Mouse (Mus musculus) CH12.LX (cell line): Measurements from ENCODE around the gene Nell1. TPM values are rescaled to one million over a fixed set of nuclear protein-coding genes. Genes with fewer than 3 reads are reported as not detected.

Experiments
- DNase-seq: peaks from one replicate; pipeline ENCODE4 v3.0.0-alpha.2; 2013; ENCODE audit errors: extremely low read depth
- H3K27ac ChIP-seq: 2 replicates; pipeline ENCODE4 v1.5.1; 2012; ENCODE audit warnings: low read depth, mild to moderate bottlenecking, control low read depth, moderate library complexity; ENCODE audit not compliant: insufficient read depth
- H3K27me3 ChIP-seq: replicated peaks from 2 replicates; pipeline ENCODE3; 2012; ENCODE audit warnings: inconsistent platforms
- H3K36me3 ChIP-seq, 2 experiments: replicated peaks in 1 of 2; 2 replicates each; pipeline versions ENCODE3 to v1.6.1; 2012; ENCODE audit warnings: inconsistent platforms in 1 of 2, low read length in 1 of 2, mild to moderate bottlenecking in 1 of 2, mixed read lengths in 1 of 2, moderate library complexity in 1 of 2; ENCODE audit not compliant: control insufficient read depth in 1 of 2, insufficient read depth in 1 of 2
- H3K4me1 ChIP-seq, 2 experiments: 2 replicates each; pipeline ENCODE4 v1.6.1; 2012; ENCODE audit warnings: inconsistent platforms in 1 of 2, moderate library complexity in 1 of 2; ENCODE audit not compliant: insufficient read depth in 2 of 2, control insufficient read depth in 1 of 2
- H3K4me2 ChIP-seq: 2 replicates; pipeline ENCODE4 v1.6.1; 2012; ENCODE audit warnings: low read depth, mild to moderate bottlenecking, control low read depth; ENCODE audit not compliant: poor library complexity, insufficient read depth, severe bottlenecking
- H3K4me3 ChIP-seq, 3 experiments: fragments of 150-350 bp in 1 of 3; sonication (generic) in 1 of 3; replicated peaks in 1 of 3; 2 replicates each; pipeline versions ENCODE3 to v1.5.1; 2011 to 2012; ENCODE audit warnings: low read depth in 2 of 3, low read length in 2 of 3, mild to moderate bottlenecking in 2 of 3, moderate library complexity in 2 of 3, control low read depth in 1 of 3, improper control_type of control experiment in 1 of 3, inconsistent platforms in 1 of 3, mixed read lengths in 1 of 3; ENCODE audit not compliant: poor library complexity in 1 of 3
- H3K79me2 ChIP-seq: replicated peaks from 2 replicates; pipeline ENCODE4 v1.6.1; 2012; ENCODE audit warnings: mild to moderate bottlenecking, moderate library complexity; ENCODE audit not compliant: control insufficient read depth, poor library complexity, insufficient read depth, severe bottlenecking; ENCODE audit errors: extremely low read depth
- H3K9ac ChIP-seq: 2 replicates; pipeline ENCODE4 v1.6.1; 2012; ENCODE audit warnings: low read depth, mild to moderate bottlenecking, control low read depth, moderate library complexity; ENCODE audit not compliant: insufficient read depth
- H3K9me3 ChIP-seq: replicated peaks from 2 replicates; pipeline ENCODE3; 2012; ENCODE audit warnings: low read length, inconsistent platforms, mixed read lengths
- CHD1 ChIP-seq: IDR thresholded peaks from 2 replicates; pipeline ENCODE4 v1.6.1; 2012; ENCODE audit warnings: low read depth, low read length, improper control_type of control experiment, inconsistent platforms
- CTCF ChIP-seq, 2 experiments: IDR thresholded peaks in 1 of 2; conservative IDR thresholded peaks in 1 of 2; 2 replicates each; pipeline ENCODE4 v1.5.1; 2011 to 2012; ENCODE audit warnings: low read depth in 2 of 2, low read length in 2 of 2, improper control_type of control experiment in 1 of 2, inconsistent platforms in 1 of 2, mild to moderate bottlenecking in 1 of 2, moderate library complexity in 1 of 2
- ELF1 ChIP-seq: IDR thresholded peaks from 2 replicates; pipeline ENCODE4 v1.6.1; 2014; ENCODE audit warnings: low read depth, mild to moderate bottlenecking, inconsistent platforms, low read length, improper control_type of control experiment
- EP300 ChIP-seq: IDR thresholded peaks from 2 replicates; pipeline ENCODE4 v1.6.1; 2011; ENCODE audit warnings: low read length, improper control_type of control experiment
- ETS1 ChIP-seq: conservative IDR thresholded peaks from 2 replicates; pipeline ENCODE4 v1.6.1; 2012; ENCODE audit warnings: low read depth, mild to moderate bottlenecking, inconsistent platforms, low read length, improper control_type of control experiment, moderate library complexity
- IRF4 ChIP-seq: IDR thresholded peaks from 2 replicates; pipeline ENCODE4 v1.6.1; 2014; ENCODE audit warnings: low read depth, mild to moderate bottlenecking, inconsistent platforms, low read length, improper control_type of control experiment
- JUN ChIP-seq: IDR thresholded peaks from 2 replicates; pipeline ENCODE4 v1.6.1; 2011; ENCODE audit warnings: low read depth, mild to moderate bottlenecking, low read length, improper control_type of control experiment, moderate library complexity; ENCODE audit not compliant: insufficient read depth
- KAT2A ChIP-seq: IDR thresholded peaks from 2 replicates; pipeline ENCODE4 v1.6.1; 2012; ENCODE audit warnings: low read length, improper control_type of control experiment, inconsistent platforms; ENCODE audit not compliant: insufficient replicate concordance
- MAFK ChIP-seq: IDR thresholded peaks from 2 replicates; pipeline ENCODE4 v1.6.1; 2011; ENCODE audit warnings: low read length, improper control_type of control experiment; ENCODE audit not compliant: insufficient replicate concordance
- MAX ChIP-seq: IDR thresholded peaks from 2 replicates; pipeline ENCODE4 v1.6.1; 2011; ENCODE audit warnings: low read length, improper control_type of control experiment
- MAZ ChIP-seq: IDR thresholded peaks from 2 replicates; pipeline ENCODE4 v1.6.1; 2012; ENCODE audit warnings: low read depth, mild to moderate bottlenecking, inconsistent platforms, low read length, improper control_type of control experiment, moderate library complexity
- MEF2A ChIP-seq: IDR thresholded peaks from 2 replicates; pipeline ENCODE4 v1.6.1; 2014; ENCODE audit warnings: low read depth, mild to moderate bottlenecking, inconsistent platforms, low read length, improper control_type of control experiment, borderline replicate concordance
- MXI1 ChIP-seq: IDR thresholded peaks from 2 replicates; pipeline ENCODE4 v1.6.1; 2011; ENCODE audit warnings: mild to moderate bottlenecking, low read depth, low read length, improper control_type of control experiment
- MYC ChIP-seq: IDR thresholded peaks from 2 replicates; pipeline ENCODE4 v1.6.1; 2011; ENCODE audit warnings: low read depth, mild to moderate bottlenecking, improper control_type of control experiment, low read length
- NELFE ChIP-seq: IDR thresholded peaks from 2 replicates; pipeline ENCODE4 v1.6.1; 2011; ENCODE audit warnings: low read depth, low read length, improper control_type of control experiment
- NRF1 ChIP-seq: IDR thresholded peaks from 2 replicates; pipeline ENCODE4 v1.6.1; 2014; ENCODE audit warnings: low read depth, mild to moderate bottlenecking, inconsistent platforms, low read length, improper control_type of control experiment, moderate library complexity
- PAX5 ChIP-seq: IDR thresholded peaks from 2 replicates; pipeline ENCODE4 v1.6.1; 2012; ENCODE audit warnings: low read length, inconsistent platforms, mixed read lengths
- POLR2A ChIP-seq: IDR thresholded peaks from 2 replicates; pipeline ENCODE4 v1.6.1; 2011; ENCODE audit warnings: low read depth, mild to moderate bottlenecking, improper control_type of control experiment, low read length
- POLR2AphosphoS2 ChIP-seq: IDR thresholded peaks from 2 replicates; pipeline ENCODE4 v1.6.1; 2011; ENCODE audit warnings: low read depth, low read length, improper control_type of control experiment
- RCOR1 ChIP-seq: conservative IDR thresholded peaks from 2 replicates; pipeline ENCODE4 v1.6.1; 2012; ENCODE audit warnings: low read depth, mild to moderate bottlenecking, inconsistent platforms, low read length, improper control_type of control experiment
- TBP ChIP-seq: conservative IDR thresholded peaks from 2 replicates; pipeline ENCODE4 v1.6.1; 2011; ENCODE audit warnings: low read depth, low read length, improper control_type of control experiment
- UBTF ChIP-seq: IDR thresholded peaks from 2 replicates; pipeline ENCODE4 v1.6.1; 2012; ENCODE audit warnings: low read depth, mild to moderate bottlenecking, inconsistent platforms, low read length, improper control_type of control experiment, moderate library complexity
- USF1 ChIP-seq: IDR thresholded peaks from 2 replicates; pipeline ENCODE4 v1.6.1; 2014; ENCODE audit warnings: low read depth, mild to moderate bottlenecking, inconsistent platforms, low read length, improper control_type of control experiment
- ZMIZ1 ChIP-seq: IDR thresholded peaks from 2 replicates; pipeline ENCODE4 v1.6.1; 2012; ENCODE audit warnings: low read depth, mild to moderate bottlenecking, inconsistent platforms, low read length, improper control_type of control experiment
- ZNF384 ChIP-seq: IDR thresholded peaks from 2 replicates; pipeline ENCODE4 v1.6.1; 2012; ENCODE audit warnings: low read depth, low read length, improper control_type of control experiment, inconsistent platforms
- dilution Hi-C: fragments of 300-500 bp; cut with MboI; formaldehyde crosslinking; loops from 2 replicates; pipeline ENCODE4 v1.14.3; 2020; ENCODE audit warnings: low sequenced_read_pairs; ENCODE audit not compliant: extremely low pct_unique_long_range_greater_than_20kb, extremely low pct_ligation_motif_present
- in situ Hi-C: fragments of 300-500 bp; cut with MboI; formaldehyde crosslinking; loops from 3 replicates; pipeline ENCODE4 v1.14.3; 2019; ENCODE audit warnings: low sequenced_read_pairs, low pct_ligation_motif_present, low pct_unique_long_range_greater_than_20kb, mixed read lengths
- polyA plus RNA-seq: library from polyadenylated mRNA; unstranded; fragments of >175 nt; gene quantifications from 2 replicates; pipeline ENCODE4 v1.2.1, GENCODE M21; 2012; ENCODE audit warnings: low read depth; ENCODE audit not compliant: insufficient read length
- total RNA-seq, 2 experiments: library from RNA; depleted of rRNA; stranded (reverse); fragments of 300-350 nt in 1 of 2; fragments of >200 nt in 1 of 2; gene quantifications; 2 replicates each; pipeline ENCODE4 v1.2.3; 2012 to 2014

The Nell1 gene
- total and polyA plus RNA-seq, 3 experiments, result not detected

DNA sequence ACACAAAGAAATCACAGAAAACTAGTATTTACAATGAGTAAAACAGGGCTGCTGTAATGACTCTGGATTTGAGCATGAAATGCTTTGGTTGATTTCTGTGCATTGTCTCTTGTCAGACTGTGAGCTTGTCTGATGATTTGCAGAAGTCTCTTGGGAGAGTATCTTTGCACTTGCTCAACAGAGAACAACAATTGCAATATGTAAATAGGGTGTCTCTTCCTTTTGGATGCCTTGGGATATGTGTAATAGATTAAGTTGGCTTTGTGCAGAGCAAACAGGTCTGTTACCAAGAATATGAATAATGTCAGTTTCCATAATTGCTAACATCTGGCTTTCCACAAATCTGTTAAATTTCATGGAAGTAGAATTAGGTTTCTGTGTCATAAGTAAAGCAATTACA, 868.0 kb downstream of the Nell1 start:
- H3K4me2 ChIP-seq, result no peak overlapping the region
- H3K9me3 ChIP-seq, result peaks cover 22% of the 10 kb centered on the region
- in situ Hi-C loops (no loop called here), dilution Hi-C loops (no loop called here)
- H3K36me3 ChIP-seq, result no peaks in the 10 kb centered on the region
- no peaks in the 10 kb centered on the region for H3K27me3 ChIP-seq
- no peaks in the 10 kb centered on the region for H3K79me2 ChIP-seq
- H3K27ac ChIP-seq, result no peak overlapping the region
- H3K4me1 ChIP-seq, result no peaks in the 10 kb centered on the region
- TF ChIP-seq MAX (no peak), EP300 (no peak), NELFE (no peak), PAX5 (no peak), ELF1 (no peak), POLR2A (no peak), ZMIZ1 (no peak), MAFK (no peak), IRF4 (no peak), CHD1 (no peak), USF1 (no peak)
- no peak overlapping the region for H3K9ac ChIP-seq
- DNase-seq, result no peak
- no peak overlapping the region for H3K4me3 ChIP-seq

DNA sequence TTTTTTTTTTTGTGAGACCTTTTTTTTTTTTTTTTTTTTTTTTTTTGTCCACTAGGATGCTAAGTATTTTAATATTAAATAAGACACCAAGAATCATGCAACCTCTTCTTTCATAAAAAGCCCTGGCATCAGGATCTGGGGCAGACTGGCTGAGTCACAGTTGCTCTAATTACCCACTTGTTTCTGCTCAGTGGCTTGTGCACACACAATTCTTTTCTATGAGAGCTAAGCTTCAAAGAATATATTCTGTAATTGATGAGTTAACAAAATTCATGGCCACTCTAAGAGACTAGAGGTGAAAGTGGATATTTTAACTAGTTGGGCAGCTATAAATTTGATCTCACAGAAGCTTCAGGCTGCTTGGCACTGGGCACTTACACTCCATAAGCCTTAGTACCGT, 873.3 kb downstream of the Nell1 start:
- in situ Hi-C loops, result no loop called here
- DNase-seq, result no peak
- H3K4me3 ChIP-seq, result no peak overlapping the region
- no peaks in the 10 kb centered on the region for H3K27me3 ChIP-seq
- no peak overlapping the region for H3K4me2 ChIP-seq
- no peaks in the 10 kb centered on the region for H3K79me2 ChIP-seq
- no peaks in the 10 kb centered on the region for H3K4me1 ChIP-seq
- no peak overlapping the region for H3K27ac ChIP-seq
- H3K9ac ChIP-seq, result no peak overlapping the region
- peaks cover 34% of the 10 kb centered on the region for H3K9me3 ChIP-seq
- H3K36me3 ChIP-seq, result no peaks in the 10 kb centered on the region
- TF ChIP-seq JUN, result no peak
- no peak for TF ChIP-seq NRF1
- TF ChIP-seq MAZ, result no peak
- no peak for TF ChIP-seq RCOR1
- TF ChIP-seq MXI1, result no peak
- TF ChIP-seq IRF4, result no peak
- TF ChIP-seq KAT2A, result no peak
- no peak for TF ChIP-seq CTCF (conservative IDR thresholded peaks at IDR 0.05 in 1 of 2, IDR thresholded peaks at IDR 0.05 in 1 of 2; ENCODE audit: low read depth in 2 of 2, low read length in 2 of 2)
- TF ChIP-seq ZNF384, result no peak
- TF ChIP-seq ETS1, result no peak
- TF ChIP-seq MEF2A, result no peak
- no peak for TF ChIP-seq MYC
- TF ChIP-seq POLR2AphosphoS2, result no peak
- TF ChIP-seq TBP, result no peak
- TF ChIP-seq UBTF, result no peak
- dilution Hi-C loops, result no loop called here
